Mouse (Mus musculus) gastrocnemius, adult 18-20 months (tissue): Measurements from ENCODE around the gene Dctpp1. TPM values are rescaled to one million over a fixed set of nuclear protein-coding genes. Genes with fewer than 3 reads are reported as not detected.

Experiments
- DNase-seq: peaks from one replicate; pipeline ENCODE4 v3.0.0; 2021; ENCODE audit warnings: low spot score
- long read RNA-seq, 2 experiments: library from polyadenylated mRNA; stranded (forward); transcript quantifications; one replicate each; pipeline ENCODE4 v2.0.0; 2021
- total RNA-seq, 2 experiments: library from RNA; stranded (reverse); gene quantifications; 2 replicates each; pipeline ENCODE4 v1.2.3; 2021

Gene Dctpp1
- total RNA-seq: 10 to 100 TPM; 32.6 TPM
- long read RNA-seq, experiment 1, transcript Dctpp1-201 (3 exons, 676 nt): major isoform, 30 of 30 reads
- long read RNA-seq, experiment 1, partial matches to known transcripts: 0 of 30 reads
- long read RNA-seq, experiment 1, other reads (novel, unspliced or antisense): 0 of 30 reads
- long read RNA-seq, experiment 2, transcript Dctpp1-201 (3 exons, 676 nt): major isoform, 22 of 22 reads
- long read RNA-seq, experiment 2, partial matches to known transcripts: 0 of 22 reads
- long read RNA-seq, experiment 2, other reads (novel, unspliced or antisense): 0 of 22 reads

DNA sequence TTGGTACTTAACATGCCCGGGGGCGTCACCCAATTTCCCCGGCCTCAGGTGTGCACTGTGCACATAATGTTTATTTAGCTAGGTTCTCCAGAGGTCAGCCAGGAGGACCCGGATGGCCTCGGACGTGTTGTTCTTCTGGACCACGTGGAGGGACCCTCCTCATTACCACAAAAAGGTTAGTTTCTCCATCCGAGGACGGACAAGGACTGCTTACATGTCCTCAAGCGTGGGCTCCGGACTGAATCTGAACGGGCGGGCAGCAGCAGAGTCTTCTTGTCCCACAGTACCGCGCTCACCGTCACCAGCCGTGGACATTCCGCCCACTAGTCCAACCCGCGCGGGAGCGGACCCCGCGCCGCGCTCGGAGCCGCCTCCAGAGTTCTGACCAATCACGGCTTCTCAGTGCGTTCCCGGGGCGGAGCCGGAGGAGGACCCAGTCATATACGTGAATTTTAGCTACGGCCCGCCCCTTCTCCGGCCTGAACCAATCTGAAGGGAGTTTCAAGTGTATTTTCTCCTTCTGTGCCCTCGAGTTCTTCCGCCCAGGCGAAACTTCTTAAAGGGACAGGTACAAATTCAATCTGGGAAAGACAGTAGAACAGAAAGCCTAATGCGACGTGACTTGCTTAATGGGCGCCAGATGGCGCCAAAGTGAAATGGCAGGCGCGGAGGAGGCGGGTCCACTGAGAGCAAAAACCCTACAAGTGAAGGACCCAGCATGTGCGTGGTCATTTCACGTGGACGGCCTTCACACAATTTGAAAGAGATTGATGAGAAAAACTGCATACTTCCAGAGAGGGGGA is at the start of gene Dctpp1:
TSS of gene Dctpp1 (minus strand) at position 401 of the 803 bp plus-strand sequence.
- peak; percentile 98 for DNase-seq

DNA sequence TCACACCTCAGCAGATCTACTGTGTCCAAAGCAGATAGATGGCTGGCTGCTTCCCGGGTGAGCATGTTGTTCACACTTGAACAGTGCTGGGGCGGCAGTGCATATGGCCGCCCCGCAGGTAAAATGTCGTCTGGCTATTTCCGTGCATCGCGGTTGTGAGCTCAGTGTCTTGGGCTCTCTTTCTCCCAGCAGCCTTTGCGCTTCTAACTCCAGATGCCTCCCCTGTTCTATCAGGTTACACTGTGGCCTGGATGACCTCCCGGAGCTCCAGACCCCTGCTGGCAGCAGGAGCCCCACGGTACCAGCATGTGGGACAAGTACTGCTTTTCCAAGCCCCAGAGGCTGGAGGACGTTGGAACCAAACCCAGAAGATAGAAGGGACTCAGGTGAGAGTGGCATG is 49.4 kb upstream of the Dctpp1 start:
- DNase-seq: no peak

DNA sequence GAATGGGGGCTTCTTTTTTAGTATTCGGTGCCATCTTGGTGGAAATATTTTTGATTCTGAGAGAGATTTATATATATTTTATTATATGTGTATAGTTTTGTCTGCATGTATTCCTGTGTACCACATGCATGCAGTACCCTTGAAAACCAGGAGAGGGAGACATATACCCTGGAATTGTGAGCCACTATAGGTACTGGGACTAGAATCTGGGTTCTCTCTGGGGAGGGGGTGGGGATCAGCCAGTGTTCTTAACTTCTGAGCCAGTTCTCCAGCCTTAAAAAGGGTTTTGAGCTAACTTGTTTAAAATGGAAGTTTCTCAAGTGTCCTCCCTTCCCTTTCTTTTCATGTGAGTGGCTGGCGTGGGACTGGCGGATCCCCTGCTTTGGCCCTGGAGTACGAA is 48.4 kb upstream of the Dctpp1 start:
- DNase-seq: peak; percentile 72

DNA sequence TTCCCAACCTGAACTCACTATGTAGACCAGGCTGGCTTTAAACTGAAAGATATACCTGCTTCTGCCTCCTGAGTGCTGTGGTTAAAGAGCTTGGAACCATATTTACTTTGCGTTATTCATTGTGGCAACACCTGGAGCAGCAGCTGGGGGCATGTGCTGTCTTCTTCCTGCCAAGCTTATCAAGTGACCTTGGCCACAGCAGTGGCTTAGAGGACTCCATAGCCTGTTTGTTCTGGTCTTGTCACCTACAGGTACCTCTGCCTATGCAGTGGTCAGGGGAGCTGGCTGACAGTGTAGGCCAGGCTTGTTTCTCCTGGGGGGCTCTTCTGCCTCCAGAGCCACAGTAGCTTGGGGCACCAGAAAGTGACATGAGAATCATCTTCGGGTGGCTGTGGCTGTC is 47.9 kb upstream of the Dctpp1 start:
- DNase-seq: no peak

DNA sequence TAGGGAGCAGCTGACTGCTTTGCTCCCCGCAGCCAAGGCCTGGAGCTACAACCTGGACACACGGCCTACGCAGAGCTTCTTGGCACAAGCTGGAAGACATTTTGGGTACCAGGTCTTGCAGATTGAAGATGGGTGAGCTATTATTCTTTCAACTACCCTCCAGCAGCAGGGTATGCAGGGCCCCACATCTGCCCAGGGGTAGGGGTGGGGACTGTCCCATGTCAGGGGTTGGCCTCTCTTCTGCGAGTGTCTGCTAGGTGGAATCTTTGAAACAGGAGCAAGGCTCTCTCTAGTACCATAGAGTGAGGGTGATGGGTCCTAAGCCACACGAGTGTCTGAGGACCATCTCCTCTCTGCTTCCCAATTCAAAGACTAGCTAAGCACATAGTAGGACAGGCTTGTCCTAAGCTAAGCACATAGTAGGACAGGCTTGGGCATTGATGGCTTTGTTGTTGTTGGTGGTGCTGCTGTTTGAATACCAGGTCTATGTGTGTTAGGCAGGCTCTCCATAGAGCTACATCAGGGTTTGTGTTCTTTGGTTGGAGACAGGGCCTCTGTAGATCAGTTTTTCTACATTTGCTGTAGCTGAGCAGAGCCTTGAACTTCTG is 37.2 kb upstream of the Dctpp1 start:
- no peak for DNase-seq

DNA sequence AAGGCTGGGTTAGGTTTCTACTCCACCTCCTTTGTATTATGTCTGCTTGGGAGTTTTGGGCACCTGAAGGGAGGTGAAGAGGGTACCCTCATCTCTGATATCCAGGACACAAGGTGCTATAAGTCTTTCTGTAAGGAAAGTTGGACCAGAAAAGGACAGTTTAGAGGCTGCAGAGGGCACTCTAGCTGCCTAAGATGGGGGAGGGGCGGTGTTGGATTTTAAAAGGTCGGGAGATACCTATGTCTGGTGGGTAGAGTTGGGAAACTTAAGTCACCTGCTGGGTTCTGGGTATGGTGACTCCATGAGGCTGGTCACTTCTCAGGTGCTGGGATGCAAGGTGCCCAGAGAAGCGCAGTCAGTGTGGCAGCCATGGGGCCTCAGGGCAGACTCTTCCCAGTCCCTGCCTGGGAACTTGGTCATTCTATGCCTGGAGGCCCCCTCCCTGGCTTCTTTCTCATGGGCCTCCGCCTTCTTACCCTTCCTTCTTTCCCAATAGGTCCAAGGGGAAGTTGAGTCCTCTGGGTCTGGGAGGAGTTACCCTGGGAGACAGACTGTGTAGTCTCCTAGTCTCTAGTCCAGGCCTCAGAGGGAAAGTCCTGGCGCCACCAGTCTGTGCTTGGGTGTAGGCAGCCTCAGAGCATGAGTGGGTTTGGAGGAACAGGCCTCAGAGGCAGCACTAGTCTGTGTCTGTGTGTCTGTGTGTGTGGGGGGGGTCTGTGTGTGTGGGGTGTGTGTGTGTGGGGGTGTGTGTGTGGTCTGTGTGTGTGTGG is 36.5 kb upstream of the Dctpp1 start:
- DNase-seq: no peak

DNA sequence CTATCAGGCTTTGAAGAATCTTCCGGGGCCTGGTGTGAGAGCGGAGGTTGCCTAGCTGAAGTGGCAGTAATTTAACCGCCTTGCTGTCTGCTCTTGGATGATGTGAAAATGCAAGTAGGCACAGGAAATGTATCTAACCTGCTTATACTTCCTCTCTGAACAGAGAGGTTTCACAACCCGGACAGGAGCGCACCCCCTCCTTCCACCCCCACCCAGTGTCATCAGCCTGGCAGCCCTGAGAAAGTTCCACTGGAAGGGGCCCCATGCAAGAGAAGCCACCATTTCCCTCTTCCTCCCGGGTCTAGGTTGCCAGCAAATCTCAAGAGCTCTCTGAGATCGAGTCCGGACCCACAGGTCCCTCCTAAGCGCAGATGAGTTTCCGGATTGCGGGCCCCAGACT is 35.6 kb upstream of the Dctpp1 start, which contains the start of gene Itgal:
TSS of gene Itgal (plus strand) at position 163 of the 400 bp plus-strand sequence.
- no peak for DNase-seq

DNA sequence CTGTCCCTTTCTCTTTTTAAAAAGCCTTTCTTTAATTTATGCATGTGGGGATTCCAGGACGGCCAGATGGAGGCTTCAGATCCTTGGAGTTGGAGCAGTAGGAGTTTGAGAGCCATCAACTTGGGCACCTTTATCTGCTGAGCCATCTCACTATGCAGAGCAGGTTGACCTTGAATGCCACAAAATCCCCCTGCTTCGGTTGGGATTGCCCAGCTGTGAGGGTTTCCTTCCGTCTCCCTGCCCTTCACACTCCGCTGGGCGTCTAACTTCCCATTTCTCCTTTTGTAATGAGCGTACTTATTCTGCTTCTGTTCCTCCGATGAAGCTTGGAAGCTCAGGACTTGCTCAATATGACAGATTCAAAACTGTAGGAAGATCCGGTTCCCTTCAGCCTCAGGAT is 29.6 kb upstream of the Dctpp1 start:
- DNase-seq: no peak

DNA sequence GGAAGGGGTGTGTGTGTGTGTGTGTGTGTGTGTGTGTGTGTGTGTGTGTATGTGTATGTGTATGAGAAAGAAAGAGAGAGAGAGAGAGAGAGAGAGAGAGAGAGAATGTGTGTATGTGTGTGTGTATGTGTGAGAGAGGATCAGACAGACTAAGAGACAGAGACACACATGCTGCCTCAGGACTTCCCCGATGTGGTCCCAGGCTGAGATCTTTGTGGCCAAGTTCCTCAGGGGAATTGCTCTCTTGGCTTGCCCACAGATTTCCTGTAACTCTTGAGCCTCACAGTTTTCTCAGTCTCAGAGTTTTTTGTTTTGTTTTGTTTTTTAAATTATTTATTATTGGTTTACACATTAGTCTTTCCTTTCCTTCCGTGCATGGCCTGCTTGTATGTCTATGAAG is 28.8 kb upstream of the Dctpp1 start:
- DNase-seq: no peak

DNA sequence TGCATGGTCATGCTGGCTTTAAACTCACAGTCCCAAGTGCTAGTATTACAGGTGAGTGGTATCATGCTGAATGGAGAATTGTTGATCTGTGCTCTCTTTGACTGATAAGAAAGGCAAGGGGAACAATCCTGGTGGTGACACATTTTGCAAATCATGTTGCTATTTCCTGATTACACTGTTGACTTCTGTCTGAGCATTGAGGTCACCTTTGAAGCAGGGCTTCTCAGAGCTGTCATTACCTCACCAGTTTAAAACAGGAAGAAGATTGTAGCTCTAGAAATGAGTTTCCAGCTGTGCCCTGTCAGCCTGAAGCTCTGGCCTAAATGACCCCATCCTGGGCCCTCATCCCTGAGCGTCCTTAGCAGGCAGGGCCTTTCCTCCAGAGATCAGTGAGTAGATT is 27.4 kb upstream of the Dctpp1 start:
- no peak for DNase-seq

DNA sequence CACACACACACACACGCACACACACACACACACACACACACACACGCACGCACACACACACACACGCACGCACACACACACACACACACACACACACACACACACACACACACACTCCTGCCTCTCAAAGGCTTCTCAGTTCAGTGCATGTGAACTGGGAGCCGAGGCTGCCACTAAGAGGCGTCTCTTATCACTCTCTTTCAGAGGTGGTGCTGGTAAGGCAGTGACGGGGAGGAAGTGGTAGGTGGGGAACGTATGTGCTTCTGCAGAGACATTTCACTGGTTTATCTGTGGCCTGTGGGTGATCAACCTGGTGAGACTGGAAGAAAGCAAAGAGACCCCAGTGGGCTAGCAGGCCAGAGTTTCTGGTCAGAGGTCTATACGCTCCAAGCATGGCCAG is 24.6 kb upstream of the Dctpp1 start:
- no peak for DNase-seq

DNA sequence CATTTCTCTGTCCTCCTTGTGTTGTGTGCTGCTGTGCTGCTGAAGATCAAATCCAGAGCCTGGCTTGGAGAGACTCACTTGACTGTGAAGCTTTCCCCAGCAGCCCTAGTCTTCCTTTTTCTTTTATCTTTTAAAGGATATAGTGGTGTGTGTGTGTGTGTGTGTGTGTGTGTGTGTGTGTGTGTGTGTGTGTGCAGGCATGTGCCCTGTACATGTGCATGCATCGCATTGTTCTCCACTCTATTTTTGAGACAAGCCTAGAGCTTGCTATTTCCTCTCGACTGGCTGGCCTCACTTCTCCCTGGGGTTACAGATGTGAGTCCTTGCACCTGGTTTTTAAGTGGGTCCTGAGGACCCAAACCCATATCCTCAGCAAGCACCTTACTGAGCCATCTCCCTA is 21.7 kb upstream of the Dctpp1 start:
- DNase-seq: no peak

DNA sequence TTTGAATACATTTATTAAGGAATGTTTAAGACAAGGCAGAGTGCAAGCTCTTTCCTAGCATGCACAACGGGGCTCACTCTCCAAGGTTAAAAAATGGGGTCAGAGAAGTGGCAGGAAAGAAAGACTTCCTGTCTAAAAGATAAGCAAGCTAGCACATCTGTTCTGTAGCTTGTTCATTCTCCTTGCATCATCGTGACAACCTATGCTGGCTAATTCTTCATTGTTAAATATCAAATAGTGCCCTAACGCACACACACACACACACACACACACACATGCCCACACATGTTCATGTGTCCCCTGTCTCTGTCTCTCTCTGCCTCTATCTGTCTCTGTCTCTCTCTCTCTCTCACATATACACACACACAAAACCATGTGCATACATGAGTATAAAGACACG is 20.6 kb upstream of the Dctpp1 start:
- no peak for DNase-seq

DNA sequence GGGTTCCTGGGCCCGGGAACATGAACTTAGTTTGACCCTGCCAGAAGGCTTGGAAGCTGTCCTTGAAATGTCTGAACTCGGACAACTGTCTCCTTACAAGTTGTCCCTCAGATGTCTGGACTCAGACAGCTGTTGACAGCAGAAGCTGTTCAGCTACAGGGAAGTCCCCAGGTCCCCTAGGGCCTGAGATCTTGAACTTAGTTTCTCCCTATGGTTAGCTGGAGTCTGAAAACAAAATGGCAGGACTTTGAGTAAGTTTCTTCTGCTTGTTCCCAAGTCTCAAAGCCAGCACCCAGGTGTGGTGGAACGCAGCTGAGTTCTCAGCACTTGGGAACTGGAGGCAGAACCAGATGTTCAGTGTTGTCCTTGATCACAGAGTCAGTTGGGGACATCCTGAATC is 19.6 kb upstream of the Dctpp1 start:
- DNase-seq: no peak

DNA sequence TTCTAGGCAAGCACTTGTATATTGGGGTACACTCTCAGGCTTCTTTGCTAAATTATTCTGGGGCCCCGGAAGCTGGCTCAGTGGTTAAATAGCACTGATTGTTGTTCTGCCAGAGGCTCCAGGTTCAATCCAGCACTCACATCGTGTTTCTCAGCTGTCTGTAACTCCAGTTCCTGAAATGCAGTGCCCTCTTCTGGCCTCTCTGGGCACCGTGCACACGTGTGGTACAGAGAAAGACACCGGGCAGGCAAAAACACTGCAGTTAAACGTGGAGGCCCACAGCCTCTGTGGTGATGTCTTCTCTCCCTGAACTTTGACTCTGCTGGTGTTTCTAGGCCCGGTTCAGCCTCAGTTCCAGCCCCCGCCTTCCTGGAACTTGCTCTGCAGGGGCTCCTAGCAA is 17.8 kb upstream of the Dctpp1 start:
- peak; percentile 35 for DNase-seq

DNA sequence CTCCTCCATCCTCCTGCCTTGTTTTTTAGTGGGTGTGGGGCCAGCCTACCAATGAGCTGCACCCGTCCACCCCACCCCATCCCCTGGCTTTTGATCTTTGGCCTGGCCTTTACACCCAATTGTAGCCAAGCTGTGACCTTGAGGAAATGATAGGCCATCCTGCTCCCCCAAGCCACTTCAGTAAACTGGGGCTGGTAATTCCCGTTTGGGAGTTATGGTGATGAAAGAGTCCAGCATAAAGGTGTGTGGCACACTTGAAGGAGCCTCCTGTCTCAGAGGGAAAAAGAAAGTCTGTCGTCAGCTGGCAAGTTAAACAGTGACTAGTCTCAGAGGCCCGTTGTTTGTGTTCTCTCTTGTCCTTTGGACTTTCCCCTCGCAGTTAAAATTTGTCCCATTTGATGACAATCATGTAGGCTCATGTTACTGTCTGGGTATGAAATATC is 16.0 kb upstream of the Dctpp1 start:
- no peak for DNase-seq

DNA sequence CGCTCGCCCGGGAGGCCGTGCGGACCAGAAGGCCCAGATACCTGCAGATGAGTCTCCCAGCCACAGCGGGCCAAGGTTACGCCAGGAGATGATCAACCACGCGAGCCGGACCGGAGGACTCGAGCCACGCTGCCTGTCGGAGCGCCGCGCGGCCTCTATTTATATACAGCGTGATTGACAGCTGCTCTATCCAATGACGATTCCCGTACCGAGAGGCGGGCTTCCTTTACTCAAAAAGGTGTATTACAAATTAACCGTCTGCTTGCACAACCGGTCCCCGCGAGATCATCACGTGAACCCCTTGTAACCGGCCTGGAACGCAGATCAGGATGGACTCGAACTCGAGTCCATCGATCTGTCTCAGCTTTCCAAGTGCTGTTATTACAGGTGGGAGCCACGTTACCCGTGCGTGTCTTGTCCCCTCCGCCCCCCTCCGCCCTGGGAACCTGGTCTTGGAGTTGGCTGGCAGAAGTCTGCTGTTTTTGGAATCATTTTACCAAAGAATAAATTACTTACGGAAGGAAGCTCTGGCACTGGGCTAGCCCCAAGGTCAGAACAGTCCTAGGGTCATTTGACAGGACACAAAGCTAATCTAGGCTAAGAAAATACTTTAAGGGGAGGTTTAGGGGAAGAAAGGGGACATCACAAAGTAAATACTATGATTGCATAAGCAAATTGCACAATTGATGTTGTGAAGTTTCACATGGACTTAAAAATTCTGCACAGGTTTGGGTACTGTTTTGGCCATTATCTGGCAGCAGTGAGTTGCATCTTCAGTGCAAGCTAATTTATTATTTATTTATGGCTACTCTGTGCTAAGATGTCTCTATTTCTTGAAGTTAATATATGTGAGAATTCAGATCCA is 13.6 kb upstream of the Dctpp1 start, which contains the start of gene Sephs2:
TSS of gene Sephs2 (minus strand) at position 131 of the 865 bp plus-strand sequence.
- DNase-seq: peak; percentile 96

DNA sequence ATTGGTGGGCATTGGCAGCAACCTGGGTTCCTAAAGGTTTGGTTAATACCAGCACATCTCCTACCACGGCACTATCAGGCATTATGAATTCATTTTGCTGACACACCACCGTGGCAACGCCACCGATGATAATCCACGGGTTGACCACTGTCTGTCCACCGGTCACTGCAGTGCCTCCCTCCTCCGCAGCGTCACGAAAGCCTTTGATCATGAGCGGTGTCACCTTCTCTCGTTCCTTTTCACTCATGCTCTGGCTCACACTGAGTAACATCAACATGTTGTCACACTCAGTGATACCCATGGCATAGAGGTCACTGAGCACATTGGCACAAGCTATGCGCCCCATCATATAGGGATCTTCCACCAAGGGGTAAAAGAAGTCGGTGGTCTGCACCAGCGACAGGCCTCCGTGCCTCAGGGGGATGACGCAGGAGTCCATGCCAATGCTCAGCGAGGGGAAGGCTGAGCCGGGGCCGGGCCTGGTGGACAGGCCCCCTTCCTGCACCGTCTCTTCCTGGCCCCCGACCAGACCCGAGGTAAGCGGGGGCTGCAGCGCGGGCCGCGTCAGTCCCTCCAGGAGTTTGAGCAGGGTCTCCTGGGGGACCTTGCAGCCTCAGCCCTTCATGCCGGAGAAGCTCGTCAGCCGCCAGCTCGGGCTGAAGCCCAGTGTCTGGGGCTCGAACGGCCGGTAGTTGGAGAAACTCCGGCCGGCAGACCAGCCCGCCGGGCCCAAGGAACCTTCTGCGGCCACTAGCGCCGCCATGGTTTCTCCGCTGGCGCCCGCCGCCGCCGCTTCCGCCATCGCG is 12.8 kb upstream of the Dctpp1 start:
- peak; percentile 19 for DNase-seq

DNA sequence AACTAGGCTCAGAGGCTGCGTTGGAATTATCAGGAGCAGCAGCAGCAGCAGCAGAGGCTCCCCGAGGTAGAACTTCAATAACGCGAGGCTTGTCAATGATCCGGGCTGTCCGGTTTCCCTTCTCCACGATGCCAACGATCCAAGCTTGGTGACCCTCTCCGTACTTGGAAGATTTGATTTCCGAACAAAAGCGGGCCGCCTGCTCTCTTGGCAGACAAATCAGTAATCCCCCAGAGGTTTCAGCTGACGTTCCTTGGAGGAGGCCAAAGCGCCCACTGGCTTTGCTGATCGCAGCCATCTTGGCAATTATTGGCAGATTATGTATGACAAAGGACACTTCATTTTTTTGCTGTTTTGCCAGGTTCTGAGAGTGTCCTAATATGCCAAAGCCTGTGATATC is 12.1 kb upstream of the Dctpp1 start:
- DNase-seq: no peak

DNA sequence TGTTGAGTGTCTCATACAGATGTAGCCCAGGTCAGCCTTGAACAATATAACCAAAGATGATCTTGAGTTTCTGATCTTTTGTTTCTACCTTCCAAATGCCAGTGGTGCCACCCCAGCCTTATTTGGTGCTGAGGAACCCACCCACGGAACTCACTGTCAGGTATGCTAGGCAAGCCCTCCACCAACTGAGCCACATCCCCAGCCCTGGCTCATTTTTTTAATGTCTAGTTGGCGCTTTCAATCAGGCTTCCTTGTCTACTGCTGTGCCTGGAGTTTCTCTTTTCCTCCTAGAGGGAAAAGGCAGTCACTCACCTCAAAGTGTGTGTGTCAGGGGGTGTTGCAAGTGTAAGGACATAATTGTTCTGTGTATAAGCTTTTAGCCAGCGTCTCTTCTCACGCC is 10.6 kb upstream of the Dctpp1 start:
- no peak for DNase-seq
